Mouse (Mus musculus) ES-CJ7 (cell line): ENCODE measurements around the gene Hccs.
"Not testable (repeated sequence)": the region's sequence is repeated elsewhere in the genome, so short reads cannot be mapped to it uniquely, and the experiment has no call there.

Experiments used
- DNase-seq: peaks from one replicate; pipeline ENCODE4 v3.0.0; 2011; ENCODE audit warnings: low read depth, low spot score

The Hccs gene

DNA sequence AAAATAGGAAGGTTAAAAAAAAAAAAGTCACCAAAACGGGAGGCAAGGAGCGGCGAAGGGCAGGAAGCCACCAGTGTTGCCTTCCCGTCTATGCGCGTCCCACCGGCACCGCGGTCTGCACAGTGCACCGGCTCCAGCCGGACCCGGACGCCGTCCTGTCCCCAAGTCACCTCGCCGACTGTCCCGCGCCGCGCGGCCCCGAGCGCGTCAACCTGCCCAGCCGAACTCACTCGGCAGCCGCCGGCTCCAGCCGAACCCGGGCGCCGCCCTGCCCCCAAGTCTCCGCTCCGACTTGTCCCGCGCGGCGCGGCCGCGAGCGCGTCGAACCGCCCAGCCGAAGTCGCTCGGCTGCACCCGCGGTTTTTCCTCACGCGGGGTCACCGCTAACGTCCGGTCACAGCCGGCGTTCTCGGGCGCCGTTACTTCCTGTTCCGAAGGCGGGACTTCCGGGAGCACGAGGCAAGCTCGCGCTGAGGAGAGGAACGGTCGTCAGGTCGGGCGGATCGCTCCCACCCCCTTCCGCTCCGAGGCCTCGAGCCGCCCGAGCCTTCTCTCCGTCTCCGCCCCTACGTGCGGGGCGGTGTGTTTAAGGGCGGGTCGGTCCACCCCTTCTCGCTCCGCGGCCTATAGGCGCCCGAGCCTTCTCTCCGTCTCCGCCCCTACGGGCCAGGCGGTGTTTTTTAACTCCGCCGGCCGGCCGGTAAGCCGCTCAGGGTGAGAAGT lies at the start of gene Hccs:
Hccs (minus strand) TSS at position 428 of the 723 bp plus-strand sequence.
- peak; percentile 86 for DNase-seq

DNA sequence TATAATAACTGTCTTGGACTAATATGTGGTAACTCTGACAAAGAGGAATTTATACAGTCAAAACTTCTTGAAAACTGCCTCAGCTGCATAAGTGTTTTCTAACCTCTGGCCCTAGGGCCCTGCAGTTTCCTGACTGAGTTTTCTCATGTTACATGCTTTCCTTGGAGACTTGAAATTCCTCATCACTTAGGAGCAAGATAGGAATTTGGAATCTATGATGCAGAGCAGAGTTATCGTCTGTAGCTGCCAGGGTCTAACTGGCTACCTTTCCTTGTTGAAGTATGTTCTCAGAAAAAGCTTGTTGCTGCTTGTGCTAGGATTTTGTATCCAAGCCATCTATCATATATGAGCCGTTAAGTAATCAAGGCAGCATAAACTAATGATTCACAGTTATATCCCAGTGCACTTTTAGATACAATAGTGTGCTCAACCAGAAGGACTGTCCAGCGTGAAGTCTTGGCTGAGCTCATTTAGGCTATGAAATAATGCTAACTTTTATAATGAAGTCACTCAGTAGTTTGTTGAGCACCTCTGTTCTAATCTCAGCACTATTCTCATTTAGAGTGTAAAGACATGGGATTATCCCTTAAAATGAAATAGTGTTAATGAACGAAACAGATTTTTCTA lies 37.1 kb upstream of the Hccs start:
- no peak for DNase-seq

DNA sequence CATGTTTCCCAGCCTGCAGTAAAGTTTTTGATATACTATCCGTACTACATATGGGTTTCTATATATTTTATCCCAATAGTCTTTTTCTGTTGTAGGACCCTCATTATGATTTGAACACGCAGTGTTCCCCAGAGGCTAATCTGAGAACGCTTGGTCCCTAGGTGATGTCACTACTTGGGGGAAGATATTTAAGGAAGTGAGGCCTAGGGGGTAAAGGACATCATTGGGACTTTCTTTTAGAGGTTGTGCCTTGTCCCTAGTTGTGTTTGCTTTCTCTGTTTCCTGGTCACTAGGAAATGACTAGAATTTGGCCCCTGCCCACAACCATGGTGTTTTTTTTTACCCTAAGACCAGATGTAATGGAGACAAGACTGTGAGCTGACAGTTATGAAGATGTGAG lies 18.0 kb upstream of the Hccs start:
- DNase-seq: no peak

DNA sequence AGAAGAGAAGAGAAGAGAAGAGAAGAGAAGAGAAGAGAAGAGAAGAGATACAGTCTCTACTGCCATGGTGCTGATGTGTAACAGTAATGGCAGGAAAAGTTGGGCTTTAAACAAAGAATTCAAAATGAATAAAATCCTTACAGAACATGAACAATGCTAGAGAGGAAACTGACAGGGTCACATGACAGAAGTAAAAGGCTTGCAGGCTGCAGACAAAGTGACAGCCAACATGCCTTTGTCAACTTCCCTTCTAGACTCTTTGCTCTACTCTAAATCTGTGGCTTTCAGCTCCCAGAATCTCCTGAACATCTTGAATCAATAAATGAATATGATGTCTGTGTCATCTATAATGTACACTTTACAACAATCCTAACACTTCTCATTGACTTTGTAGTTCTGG lies 17.4 kb upstream of the Hccs start:
- DNase-seq: no peak

DNA sequence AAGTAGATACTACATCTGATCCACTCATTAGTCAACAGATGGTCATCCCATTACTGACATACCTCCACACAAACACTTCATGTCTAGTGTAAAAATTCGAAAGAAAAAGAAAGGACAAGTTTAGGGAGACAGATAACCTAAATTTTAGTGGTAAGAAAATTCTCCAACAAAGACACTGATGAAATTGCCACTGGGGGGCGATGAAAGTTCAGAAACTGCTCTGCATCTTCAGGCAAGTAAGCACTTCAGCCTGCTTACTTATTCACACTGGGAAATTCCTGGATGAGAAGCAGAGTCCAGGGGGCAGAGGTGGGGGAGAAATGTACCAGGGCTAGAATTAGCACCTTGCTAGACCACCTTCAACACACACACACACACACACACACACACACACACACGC lies 12.1 kb upstream of the Hccs start:
- peak; percentile 16 for DNase-seq

DNA sequence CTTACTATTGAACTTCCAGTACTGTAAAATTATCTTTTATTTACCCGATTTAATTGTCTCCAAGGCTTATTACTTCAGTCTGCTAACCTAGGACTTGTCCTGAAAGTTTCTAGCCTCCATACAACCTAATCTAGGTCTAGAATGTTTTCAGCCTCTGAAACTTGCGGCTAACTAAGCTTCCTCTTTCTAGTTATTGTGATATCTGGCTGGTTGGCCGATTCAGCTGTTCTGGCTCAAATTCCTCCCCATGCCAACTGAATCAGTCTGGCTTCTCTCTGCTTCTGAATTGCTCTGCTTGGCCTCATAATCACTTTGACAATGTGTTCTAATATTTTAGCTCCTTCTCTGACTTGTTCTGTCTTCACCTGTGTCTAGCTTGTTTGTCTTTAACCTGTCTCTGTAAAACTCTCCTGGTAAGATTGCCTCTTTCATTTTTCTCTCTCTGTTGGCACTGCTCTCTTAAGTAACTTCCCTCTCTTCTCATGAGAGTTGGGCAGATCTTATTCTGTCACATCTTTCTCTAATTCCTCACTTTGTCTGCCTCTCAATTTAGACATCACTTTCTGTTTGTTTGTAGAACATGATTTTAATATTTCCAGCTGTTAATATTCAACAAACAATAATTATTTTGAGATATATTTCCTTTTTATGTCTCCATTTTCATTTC lies 5.9 kb upstream of the Hccs start:
- no peak for DNase-seq

DNA sequence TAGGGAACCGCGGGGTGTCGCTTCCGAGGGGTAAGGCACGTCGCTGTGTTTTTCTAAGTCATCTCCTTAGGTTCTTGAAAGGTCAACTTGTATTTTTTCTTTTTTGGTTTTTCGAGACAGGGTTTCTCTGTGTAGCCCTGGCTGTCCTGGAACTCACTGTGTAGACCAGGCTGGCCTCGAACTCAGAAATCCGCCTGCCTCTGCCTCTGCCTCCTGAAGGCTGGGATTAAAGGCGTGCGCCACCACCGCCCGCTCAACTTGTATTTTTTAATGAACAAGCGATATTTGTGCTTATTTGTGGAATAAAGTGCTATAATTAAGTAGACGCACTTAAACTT lies 465 bp upstream of the Hccs start:
- DNase-seq: not testable (repeated sequence)

DNA sequence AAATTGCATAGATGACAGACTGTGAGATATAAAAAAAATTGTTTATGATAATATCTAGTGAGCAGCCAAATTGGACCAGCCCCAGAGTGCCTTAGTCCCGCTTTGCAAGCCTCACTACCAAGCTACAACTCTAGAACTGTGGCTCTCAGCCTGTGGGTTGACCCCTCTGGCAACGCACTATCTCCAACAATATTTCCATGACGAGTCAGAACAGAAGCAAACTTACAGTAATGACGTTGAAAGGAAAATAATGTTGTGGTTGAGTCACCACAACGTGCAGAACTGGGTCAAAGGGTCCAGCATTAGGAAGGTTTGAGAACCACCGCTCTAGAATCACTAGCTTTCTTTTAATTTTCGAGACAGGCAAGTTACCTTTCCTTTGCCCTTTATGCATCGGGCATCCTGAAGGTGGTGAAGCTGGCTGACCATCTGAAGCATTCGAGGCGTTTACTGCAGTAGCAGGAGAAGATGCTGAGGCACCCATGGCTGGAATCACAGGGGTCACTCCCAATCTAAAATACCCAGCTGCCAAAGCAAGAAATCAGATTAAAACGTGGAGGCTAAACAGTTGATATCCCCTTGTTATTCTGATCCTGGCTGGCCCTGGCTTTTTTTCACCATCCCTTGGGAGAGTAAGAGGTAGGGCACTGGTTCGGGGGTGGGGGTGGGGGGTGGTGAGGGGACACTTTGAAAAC lies 959 bp downstream of the Hccs start:
- no peak for DNase-seq

DNA sequence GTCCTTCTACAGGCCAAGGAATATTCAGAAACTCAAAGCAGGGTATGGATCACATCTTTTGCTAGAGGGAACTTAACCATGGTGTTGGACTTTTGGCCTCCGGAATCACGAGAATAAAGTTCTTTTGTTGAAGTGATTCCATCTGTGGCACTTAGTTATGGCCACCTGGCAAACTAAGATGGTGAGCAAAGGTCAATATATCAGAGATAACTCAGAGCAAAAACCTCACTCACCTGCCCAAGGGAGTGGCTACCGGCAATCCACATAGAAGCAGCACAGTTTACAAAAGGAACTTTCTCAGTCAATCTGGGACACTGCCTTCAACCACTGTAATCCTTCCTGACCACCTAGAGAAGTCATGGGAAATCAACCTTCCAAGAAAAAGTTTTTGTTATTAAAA lies 11.6 kb downstream of the Hccs start:
- no peak for DNase-seq

DNA sequence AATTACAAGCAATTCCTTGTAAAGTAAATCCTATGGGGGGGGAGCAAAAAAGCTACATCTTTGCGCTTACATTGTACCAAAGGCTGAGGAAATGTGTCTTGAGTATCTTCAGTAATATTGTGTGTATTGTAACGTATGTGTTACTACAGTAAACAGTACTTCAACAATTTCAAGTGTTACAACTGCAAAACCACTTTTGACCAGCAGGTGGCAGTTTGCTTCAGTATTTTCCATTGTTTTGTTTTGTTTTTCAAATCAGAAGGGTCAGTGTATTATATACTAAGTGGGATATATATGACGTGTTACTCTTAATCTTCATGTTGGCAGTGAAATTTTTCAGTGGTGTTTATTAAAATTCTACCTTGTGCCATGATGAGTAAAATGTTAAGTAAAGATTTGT lies 16.2 kb downstream of the Hccs start:
- peak; percentile 32 for DNase-seq

DNA sequence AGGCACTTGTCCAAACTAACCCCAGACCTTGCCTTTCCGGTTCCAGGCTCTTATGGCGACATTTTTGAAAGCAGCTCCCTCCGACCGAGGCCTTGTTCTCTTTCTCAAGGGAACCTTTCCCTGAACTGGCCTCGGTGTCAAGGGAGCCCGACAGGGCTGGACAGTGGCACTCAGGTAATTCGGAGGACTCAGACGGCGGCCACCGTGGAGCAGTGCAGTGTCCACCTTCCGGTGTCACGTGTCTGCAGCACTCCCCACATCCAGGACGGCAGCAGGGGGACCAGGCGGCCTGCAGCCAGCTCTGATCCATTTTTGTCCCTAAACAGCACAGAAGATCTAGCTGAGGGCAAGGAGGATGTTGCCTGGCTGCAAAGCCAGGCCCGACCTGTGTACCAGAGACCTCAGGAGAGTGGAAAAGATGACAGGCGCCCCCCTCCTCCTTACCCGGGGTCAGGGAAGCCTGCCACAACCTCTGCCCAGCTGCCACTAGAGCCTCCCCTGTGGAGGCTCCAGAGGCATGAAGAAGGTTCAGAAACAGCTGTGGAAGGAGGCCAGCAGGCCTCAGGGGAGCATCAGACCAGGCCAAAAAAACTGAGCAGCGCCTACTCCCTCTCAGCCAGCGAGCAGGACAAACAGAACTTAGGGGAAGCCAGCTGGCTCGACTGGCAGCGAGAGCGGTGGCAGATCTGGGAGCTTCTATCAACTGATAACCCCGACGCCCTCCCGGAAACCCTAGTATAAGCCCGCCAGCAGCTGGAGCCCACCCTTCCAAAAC lies 17.7 kb downstream of the Hccs start:
- no peak for DNase-seq

DNA sequence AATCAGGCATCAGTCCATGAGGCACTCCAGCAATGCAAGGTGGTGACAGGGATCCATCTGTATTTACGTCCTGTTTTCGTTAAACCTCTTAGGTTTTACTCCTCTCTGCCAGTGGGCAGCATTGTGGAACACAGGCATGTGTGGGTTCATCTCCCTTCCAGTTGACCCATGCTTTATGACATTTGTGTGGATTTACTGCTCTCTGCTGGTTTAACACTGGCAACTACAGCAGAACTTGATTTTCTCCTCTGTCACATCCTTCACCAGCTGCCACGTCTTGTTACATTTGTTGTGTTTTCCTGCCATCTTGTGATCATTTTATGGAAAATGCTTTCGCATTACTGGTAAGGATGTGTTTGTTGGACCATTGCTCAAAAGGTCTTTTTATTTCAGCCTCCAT lies 20.6 kb downstream of the Hccs start:
- DNase-seq: peak; percentile 15

DNA sequence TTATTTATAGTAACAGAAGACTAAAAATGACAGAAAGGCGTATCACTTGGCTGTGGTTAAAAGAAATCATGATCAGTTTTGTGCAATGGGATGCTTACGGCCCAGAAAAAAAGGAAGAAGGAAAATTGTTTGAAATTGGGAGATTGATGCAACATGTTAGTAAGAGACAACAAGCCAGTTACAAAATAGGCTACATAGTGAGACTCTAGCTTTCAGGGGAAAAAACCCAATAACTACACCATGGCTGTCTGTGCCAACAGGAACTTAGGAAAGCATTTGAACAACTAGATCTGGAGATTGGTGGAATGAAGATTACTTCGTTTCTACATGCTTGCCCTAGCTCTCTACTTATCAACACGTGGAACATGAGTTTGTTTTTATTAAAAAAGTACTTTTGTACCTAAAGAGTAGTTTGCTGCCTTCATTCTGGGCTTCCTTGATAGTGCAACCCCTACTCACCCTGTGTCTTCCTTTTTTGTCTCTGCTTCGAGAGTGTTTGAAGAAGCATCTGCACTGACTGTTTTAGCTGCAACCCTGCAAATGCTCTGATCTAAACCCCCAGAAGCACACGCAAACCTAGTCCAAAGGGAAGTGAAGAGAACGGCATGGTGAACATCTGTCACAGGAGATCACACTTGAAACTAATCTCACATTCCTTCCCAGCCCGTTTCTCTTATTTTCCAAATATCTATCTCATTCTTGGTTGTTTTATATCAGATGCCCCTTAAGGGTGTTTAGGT lies 56.6 kb downstream of the Hccs start:
- DNase-seq: no peak

DNA sequence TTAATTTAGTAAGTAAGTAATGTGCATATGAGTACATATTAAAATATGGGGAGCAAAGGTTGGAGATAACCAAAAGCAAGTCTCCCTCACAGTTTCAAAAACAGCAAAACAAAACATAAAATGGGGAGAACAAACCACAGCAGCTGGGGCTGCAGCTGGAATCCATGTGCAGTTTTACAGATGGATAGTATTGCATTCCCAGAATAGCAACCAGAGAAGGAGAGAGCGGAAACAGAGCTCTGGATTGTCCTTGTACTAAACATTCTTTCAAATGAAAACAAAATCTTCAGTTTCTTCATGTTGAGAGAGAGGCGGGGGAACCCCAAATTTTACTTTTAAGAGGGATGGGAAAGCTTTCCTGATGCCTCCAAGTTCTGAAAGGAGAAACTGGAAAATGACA lies 58.0 kb downstream of the Hccs start:
- no peak for DNase-seq

DNA sequence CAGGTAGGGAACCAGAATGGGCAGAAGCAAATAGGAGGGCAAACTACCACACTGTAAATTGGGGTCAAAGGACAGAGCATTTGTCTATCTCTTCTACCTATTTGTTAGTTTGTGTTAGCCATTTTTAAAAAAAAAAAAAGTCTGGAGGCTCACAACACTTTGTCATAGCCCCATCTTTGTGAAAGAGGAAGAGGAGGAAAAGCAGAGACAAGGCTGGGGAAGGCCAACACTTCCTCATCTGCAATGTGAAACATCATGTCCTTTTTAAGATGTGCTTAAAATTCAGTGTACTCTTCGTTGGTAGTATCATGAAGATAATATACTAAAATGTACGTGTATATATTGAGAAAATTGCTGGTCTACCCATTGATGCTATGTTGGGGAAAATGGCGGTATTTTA lies 59.1 kb downstream of the Hccs start:
- no peak for DNase-seq

DNA sequence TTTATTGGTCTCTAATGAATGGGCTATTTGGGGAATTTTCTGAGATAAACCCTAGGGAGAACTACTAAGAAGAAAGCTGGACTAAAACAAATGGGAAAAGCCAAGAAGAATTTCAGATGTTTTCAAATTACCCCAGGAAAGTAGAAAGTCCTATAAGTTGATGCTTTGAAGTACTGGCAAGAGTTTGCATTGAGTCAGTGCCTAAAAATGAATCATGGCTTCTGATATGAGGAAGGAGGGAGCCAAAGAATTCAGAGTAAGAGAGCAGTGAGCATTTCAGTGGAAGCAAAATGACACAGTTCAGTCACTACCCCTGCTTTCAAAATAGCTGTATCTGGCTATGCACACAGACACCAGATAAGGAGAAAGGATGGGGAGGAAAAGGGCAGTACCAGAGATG lies 63.4 kb downstream of the Hccs start:
- DNase-seq: no peak

DNA sequence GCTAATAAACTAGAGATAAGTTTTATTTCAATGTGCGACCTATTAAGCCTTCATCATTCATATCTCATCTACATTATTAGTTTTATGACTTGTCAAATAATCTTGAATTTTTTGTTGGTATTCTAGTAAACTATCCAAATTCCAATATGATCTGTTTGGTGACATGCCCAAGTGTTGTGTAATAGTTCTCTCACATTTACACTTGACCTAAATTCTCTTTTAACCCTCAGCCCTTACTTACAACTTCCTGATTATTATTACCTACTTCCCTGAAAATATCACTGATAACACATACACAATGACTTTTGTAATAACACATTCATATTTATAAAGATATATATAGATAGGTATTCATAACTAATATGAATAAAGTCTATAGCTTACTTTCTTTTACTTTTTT lies 64.3 kb downstream of the Hccs start:
- no peak for DNase-seq

DNA sequence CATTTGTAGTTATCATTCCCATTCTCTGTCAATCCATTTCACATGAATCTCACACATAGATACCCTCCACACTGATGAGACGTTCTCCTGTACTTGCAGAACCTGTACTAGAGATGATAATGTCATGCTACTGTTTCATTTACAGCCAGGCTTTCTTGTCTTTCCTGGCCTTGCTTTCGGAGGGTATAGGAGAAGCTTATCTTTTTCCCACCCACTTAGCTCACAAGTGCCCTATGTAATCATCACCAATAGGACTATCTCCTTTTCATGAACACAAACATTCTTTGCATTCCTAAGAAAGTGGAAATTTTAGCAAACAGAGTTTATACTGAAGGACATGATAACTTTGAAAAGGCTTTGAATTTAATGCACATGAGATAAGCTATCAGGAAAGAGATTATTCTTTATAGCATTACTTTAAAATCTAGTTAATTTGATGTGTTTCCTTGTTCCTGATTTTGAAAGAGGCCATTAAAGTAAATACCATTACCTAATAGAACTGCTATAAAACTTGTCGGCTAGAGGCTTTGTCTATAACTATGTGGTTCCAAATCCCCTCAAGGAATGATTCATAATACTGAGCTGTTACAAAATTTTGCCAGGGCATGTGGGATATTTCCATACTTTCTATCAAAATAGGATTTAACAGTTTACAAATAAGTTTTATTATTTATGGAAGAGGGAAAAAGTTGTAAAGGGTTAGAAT lies 97.7 kb downstream of the Hccs start:
- DNase-seq: no peak

DNA sequence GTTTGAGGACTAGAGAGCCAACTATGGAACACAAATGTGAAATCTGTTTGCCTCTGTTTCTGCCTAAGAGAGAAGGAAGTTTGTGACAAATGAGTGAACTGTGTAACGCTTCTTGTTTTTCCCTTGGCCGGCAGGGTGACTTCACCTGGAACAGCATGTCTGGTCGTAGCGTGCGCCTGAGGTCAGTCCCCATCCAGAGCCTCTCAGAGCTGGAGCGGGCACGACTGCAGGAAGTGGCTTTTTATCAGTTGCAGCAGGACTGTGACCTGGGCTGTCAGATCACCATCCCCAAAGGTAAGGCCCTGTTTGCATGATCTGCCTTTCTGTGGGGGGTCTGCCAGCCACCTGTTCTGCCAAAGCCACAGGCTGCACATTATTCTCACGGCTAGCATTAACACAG lies 100.1 kb downstream of the Hccs start:
- DNase-seq: no peak

DNA sequence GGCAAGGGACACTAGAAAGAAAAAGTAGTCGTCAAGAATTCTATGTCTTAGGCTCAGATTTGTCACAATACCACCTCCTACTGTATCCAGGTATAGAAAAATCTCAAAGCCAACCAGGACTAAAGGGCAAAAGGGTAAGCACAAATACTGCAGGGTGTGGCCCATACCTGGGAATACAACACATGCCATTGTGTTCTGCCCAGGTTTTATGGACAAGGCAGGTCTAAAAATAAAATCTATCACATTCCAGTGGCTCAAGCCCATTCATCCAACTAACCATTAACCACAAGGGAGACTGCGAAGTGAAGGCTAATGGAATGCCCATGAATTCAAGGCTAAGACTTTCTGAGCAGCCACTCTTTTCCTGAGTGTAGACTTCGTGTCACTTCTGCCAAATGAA lies 110.2 kb downstream of the Hccs start:
- no peak for DNase-seq
